Mouse (Mus musculus) frontal cortex, postnatal 25 days (tissue): ENCODE results near the gene Desi1.

ENCODE experiments used
- DNase-seq, 2 experiments: peaks; one replicate each; pipeline ENCODE4 v3.0.0; 2022; ENCODE audit warnings: low spot score in 2 of 2

Gene Desi1

DNA sequence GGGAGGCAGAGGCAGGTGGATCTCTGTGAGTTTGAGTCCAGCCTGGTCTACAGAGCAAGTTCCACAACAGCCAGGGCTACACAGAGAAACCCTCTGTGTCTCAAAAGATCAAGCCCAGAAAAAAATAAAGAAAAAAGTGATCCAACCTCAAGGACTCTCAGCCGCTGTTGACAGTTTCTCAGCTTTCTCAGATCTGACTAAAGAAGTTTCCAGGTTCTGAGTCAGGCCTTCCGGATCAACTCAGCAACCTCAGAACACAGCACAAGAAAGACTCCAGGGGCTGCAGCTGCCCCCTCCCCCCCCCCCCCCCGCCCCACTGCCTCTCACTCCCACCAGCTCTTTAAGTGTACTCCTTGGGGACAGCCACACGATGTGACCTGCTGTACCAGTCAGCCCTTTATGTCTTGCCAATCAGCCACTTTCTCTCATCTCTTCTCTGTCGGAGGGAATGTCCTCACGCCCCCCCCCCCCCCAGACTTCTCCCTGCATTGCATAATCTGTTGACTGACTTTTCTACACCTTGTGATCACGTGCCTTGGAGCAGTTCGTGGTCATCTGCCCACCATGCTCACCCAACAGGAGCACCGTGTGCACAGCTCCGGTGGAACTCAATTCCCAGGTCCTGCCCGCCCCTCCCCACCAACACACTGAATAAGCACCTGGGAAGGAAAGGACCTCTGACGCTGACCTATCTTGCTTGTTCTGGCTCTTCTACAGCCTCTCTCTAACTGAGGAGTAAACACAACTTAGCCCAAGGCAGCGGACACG lies 67.4 kb downstream of the Desi1 start:
- no peak for DNase-seq

DNA sequence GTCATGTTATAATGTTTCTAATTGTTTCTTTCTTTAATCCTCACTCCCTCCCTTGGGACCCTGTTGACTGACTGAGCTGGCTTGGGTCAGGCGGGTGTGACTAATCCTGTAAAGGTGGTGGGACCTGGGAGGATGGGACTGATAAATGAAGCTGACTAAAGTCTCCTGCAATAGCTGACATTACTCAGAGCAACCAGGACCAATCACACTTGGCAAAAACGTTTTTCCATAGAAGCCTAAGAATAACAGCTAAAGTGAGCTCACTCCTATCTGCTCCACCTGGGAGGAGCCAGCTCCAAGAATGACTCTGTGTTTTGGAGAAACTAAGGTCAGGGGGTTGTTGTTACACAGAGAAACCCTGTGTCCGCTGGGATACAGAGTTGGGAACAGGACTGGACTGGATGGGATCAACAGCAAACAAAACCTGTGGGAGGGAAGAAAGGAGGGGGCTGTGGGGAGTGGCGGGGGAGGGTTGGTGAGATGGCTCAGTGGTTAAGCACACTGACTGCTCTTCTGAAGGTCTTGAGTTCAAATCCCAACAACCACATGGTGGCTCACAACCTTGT lies 68.6 kb downstream of the Desi1 start:
- DNase-seq, result no peak

DNA sequence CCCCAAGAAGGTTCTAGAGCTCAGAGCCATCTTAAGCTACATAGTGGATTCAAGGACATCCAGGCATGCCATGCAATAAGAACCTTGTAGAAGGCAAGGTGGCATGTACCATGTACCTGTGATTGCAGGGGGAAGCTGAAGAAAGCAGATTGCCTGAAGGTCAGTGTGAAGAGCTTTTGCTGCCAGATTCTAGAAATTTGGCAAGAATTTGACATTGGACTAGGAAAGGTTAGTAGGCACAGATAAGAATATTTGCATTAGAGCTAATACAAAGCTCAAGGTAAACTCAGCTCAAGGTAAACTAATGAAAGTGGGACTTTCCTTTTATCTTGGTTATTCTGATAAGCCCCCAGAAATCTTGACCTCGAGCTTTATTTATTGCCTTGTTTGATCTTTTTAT lies 69.4 kb downstream of the Desi1 start:
- no peak for DNase-seq

DNA sequence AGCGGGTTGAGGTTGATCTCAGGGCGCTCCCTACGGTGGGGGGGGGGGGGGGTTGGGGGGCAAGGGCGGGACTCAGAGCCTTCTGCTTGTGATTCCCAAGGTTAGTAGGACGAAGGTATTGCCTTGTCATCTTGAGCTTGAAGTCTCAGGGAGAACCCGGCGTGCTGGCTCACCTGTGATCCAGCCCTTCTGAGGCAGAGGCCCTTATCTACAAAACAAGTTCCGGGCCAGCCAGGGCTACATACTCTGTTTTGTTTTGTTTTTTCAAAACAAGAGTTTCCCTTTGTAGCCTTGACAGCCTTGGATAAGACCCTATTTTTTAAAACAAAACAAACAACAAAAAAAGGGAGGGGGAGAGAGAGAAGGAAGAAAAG lies 72.6 kb downstream of the Desi1 start:
- no peak for DNase-seq

DNA sequence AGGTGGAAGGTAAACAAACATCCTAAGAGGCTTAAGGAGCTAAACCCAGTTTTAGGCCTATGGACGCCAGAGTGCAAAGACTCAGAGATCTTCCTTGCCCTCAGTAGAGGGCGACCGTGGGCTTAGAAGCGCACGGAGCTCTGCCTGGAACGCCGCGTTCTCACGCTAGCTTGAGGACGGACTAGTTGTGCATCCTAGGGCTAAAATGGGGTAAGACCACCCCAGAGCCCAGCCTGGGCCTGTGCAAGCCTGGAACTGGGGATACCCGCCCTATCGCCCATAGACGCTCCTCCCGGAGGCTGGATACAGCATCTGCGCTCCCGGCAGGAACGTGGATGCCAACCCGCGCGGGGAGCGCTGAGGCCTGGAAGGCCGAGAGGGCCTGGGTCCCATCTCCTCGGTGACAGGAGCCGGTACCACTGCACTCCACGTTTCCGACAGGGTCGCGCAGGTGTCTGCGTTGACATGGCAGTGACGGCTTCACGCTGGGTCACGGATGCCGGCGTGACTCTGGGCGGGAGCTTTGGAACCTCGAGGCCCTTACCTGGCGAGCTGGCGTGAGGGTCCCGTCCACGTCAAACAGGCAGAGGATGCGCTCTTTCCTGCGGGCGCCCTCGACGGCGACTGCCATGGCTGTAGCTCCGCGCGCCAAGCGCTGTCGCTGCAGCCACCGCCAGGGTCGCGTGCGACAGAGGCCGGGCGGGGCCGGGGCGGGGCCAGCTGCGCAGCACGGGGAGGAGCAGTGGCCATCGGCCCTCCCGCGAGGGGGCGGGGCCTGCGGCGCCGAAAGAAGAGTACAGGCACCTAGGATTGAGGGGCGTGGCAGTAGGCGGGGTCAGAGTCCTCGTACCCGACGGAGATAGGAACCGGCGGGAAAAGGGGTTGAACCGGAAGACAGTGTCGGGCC lies 73.2 kb downstream of the Desi1 start, which contains the start of gene Pmm1:
Gene Pmm1 (minus strand): TSS at position 760 of the 907 bp plus-strand sequence.
- peak; percentile 90 to 93 for DNase-seq

DNA sequence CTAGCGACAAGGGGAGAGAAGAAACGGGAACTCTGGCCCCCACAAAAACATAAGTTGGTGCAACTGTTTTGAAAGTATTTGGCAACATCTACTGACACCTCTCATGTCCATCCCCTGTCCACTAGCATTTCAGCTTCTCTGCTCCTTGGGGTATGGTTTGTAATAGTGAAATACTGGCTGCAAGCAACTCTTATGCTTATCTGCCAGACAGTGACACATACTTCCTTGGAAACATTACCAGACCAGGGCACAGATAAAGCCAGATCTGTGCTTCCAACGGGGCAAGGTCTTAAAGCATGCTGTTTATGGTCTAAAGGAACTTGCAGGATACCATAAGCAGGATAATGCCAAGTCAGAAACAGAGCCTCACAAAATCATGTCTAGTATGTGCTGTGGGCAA lies 74.8 kb downstream of the Desi1 start:
- DNase-seq, result no peak

DNA sequence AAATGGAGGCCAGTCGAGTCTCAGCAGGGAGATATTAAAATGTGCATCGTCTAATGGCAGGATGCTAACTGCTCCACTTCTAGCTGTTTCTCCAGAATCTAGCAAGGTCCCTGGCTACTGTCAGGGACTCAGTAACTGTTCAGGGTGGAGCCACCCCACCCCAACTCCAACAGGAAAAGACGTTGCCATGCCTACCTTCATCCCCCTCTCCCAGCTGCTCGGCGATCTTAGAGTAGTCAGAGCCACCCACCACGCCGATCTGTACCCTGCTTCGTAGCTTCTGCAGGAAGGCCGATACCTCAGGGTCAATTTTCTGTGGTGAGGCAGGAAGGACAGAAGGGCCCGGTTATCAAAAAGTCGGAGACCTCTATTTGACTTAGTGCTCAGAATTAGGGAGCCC lies 76.1 kb downstream of the Desi1 start:
- DNase-seq, result no peak

DNA sequence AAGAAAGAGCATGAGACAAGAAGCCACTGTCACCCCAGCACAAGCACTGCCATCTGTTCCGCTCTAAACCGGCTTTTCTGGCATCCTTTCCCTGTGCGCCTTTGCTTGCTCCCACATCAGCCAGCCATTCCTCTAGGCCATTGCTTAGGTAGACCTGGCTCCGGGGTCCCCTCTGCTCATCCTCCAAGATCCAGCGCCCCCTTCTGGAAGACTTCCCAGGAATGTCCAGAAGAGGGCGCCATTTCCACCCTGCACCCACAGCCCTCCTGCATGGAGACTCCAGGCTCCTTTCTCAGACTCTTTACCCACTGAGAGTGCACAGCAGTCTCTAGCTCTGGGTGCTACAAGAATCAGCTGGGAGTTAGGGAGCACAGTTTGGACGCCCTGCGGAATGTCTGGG lies 77.2 kb downstream of the Desi1 start:
- no peak for DNase-seq

DNA sequence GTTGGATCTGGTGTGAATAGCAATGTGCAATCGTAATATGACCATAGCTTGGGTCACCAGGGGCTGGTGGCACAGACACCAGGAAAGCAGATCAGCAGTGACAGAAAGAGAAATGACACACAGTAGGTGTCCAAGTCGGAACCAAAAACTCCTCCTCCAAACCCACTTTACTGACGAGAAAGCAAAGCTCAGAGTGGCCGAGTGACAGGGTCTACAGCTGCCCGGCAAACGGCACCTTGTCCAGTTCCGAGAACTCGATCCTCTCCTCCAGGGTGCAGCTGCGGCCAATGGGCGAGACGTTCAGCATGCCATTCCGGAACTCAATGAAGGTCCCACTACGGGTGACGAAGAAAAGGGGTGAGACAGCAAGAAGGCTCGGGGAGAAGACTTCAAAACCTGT lies 78.2 kb downstream of the Desi1 start:
- no peak for DNase-seq

DNA sequence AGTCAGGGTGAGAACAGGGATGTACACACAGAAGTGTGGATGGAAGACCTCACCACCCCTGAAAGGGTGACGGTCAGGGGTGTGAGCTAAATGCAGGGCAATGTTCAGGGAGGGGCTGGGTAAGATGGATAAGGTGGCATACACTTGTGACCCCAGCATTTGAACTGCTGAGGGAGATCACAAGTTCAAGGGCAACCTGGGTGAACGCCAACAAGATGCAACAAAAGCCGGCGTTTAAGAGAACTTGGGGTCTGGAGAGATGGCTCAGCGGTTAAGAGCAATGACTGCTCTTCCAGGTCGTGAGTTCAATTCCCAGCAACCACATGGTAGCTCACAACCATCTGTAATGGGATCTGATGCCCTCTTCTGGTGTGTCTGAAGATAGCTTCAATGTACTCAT lies 78.9 kb downstream of the Desi1 start:
- DNase-seq, result no peak

DNA sequence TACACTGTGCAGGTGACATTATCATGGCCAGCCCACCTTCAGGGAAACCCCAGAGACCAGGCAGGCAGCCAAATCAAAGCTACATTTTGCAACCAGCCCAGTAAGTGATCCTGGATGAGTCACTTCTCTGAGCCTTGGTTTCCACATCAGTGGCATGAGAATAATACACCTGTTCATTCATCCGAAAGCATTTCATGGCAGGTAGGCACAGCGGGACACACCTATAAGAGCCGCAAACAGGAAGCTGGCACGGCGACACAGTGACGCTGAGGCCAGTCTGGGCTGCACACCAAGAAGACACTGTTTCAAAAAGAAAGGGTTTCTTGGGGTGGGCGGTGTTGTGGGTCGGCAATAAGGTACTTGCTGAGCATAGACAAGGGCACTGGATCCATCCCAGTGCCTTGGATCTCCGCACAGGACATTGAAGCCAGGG lies 79.5 kb downstream of the Desi1 start:
- no peak for DNase-seq

DNA sequence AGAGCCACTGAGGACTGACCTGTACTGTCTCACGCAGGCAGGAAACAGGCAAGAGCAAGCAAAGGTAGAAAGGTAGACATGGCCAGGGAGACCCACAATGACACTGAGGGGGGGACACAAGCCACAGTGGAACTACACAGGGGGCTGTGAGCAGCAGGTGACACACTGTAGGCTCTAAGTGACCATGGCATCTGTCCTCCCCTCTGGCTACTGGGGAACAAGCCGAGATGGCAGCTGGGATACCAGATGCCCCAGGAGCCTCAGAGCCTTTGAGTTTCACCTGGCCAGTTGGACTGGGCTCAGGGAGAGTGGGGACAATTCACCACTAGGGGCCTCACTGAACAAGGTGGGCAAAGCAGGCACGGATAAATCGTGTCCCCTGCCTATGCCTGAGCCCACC lies 81.4 kb downstream of the Desi1 start:
- no peak for DNase-seq

DNA sequence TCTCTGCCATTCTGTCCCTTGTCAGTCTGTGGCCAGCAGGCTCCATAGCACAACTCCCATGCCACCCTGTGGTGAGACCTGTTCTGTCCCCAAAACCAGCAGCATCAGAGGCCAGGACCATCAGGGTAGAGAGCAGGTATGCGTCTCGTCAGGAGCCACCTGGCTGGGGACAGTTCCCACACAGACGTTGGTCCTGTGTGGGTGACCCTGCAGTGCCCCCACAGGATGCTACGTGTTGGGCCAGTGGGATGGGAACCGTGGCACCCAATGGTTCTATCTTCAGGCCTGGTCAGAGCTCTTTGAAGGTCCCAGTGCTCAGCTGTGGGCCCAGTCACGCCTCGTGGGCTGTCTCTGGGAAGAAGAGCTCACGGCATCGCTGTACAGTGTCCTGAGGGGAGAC lies 82.5 kb downstream of the Desi1 start:
- DNase-seq, result no peak

DNA sequence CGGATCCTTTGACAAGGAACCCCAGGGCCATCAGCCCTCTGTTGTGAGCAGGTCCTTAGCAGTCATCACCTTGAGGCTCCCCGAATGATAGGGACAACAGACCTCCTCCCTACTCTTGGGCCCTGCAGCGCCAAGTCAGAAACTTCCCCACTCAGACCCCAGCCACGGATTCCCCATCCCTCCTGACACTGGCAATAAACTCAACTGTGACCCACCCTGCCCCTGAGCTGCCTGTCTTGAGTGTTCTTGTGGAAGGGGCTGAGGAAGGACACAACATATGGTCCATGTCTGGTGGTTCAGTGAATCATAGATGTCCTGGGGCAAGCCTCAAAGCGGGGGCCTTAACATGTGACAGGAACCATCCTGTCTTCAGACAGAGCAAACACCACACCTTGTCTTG lies 82.9 kb downstream of the Desi1 start:
- DNase-seq, result no peak

DNA sequence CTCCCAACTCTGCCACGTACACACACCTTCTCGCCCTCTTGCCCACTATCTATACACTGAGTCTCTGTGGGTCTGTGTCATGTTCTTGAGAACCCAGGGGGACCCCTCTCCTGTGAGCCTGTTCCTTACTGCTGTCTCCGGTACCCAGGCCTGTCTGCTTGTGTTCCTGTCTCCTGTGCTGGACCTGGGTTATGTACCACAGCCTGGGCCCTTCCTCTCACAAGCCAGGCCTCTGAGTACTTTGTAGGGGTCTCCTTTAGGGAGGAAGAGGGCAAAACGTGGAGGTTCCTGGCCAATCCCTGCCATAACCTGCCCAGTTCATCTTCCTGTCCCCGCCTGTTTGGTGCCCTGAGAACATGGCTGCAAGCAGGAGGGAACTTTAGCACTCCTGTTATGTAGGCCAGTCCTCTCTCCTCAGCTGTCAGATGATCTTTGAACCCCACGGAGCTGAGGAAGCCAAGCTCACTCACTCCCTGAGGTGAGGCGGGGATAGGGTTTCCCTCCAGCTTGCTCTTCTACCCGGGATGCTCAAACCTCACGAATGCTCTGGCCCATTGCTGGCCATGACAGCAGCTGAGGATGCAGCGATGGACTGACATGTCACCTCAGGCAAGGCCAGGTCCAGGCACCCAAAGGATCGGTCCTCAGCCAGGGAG lies 84.1 kb downstream of the Desi1 start:
- DNase-seq, result no peak

DNA sequence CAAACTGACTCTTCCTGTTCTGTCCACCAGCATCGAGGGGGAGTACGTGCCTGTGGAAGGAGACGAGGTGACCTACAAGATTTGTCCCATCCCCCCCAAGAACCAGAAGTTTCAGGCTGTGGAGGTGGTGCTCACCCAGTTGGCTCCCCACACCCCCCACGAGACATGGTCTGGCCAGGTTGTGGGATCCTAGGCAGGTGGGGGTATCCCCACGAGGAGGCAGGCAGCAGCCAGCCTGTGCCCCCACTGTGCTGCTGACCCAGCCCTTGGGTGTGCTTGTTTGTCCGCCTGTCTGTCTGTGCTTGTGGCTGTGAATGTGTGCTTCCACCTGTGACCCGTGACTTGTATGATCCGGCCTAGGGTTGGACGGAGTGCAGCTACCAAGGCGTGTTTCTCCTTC lies 84.6 kb downstream of the Desi1 start:
- DNase-seq, result no peak

DNA sequence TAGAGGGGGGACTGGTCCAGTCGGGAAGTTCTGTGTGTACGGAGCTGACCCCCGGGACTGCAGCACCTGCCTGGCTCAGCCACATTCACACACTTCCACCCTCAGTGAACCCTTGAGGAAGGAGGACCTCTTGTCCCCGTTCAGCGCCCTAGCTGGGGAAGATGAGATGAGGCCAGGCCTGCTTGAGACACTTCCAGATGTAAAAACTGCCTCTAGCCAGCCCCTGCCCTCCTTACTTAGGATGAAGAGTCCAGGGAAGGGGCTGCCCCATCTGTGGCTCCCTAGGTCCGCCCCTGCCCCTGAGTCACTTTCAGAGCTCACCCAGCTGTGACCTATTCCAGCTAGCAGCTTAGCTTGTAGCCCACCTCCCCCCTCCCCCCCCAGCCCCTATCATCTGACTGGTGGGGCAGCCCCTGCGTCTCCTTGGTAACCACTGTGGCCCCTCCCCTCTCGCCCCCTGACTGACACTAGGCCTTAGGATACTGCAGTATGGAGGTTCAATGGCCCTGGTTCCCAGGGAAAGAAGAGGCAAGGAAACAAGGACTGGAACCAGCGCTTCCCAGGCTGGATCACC lies 90.4 kb downstream of the Desi1 start:
- DNase-seq, result no peak
